Mouse (Mus musculus) lung, postnatal 0 days (tissue): ENCODE data around the gene Il23r.

Experiments used
- CTCF ChIP-seq: IDR thresholded peaks from 2 replicates; pipeline ENCODE4 v1.5.1; 2016; ENCODE audit warnings: antibody characterized with exemption, mild to moderate bottlenecking
- EP300 ChIP-seq: IDR thresholded peaks from 2 replicates; pipeline ENCODE4 v1.6.1; 2016; ENCODE audit warnings: antibody characterized with exemption, mild to moderate bottlenecking, control low read depth

- TF ChIP-seq CTCF (no peak), EP300 (no peak)
Measured at GRCm38 (mm10) chr6:67491755-67492154, at the start of gene Il23r.
